Mouse (Mus musculus) MEL (cell line): Measurements from ENCODE around the gene Tmem269.

Experiments used
- BHLHE40 ChIP-seq: IDR thresholded peaks from 2 replicates; pipeline ENCODE4 v1.6.1; 2012; ENCODE audit warnings: low read depth, mild to moderate bottlenecking, inconsistent platforms, low read length, improper control_type of control experiment, borderline replicate concordance
- CHD2 ChIP-seq: IDR thresholded peaks from 2 replicates; pipeline ENCODE4 v1.6.1; 2011; ENCODE audit warnings: low read length, improper control_type of control experiment
- CTCF ChIP-seq, 3 experiments: IDR thresholded peaks in 2 of 3; conservative IDR thresholded peaks in 1 of 3; 2 replicates each; pipeline ENCODE4 v1.5.1; 2011 to 2012; ENCODE audit warnings: low read length in 3 of 3, low read depth in 2 of 3, mild to moderate bottlenecking in 2 of 3, improper control_type of control experiment in 1 of 3, inconsistent platforms in 1 of 3, mixed read lengths in 1 of 3, moderate library complexity in 1 of 3; ENCODE audit not compliant: control insufficient read depth in 1 of 3, insufficient read depth in 1 of 3, poor library complexity in 1 of 3, severe bottlenecking in 1 of 3
- ELF1 ChIP-seq: IDR thresholded peaks from 2 replicates; pipeline ENCODE4 v1.6.1; 2014; ENCODE audit warnings: low read depth, mild to moderate bottlenecking, inconsistent platforms, low read length, improper control_type of control experiment, moderate library complexity
- EP300 ChIP-seq, 2 experiments: IDR thresholded peaks; 2 replicates each; pipeline ENCODE4 v1.6.1; 2011; ENCODE audit warnings: improper control_type of control experiment in 2 of 2, low read length in 2 of 2, low read depth in 1 of 2, mild to moderate bottlenecking in 1 of 2
- GATA1 ChIP-seq: IDR thresholded peaks from 2 replicates; pipeline ENCODE4 v1.6.1; 2011; ENCODE audit warnings: low read depth, low read length, improper control_type of control experiment
- MYB ChIP-seq: IDR thresholded peaks from 2 replicates; pipeline ENCODE4 v1.6.1; 2011; ENCODE audit warnings: mild to moderate bottlenecking, low read depth, low read length, improper control_type of control experiment
- MYC ChIP-seq: IDR thresholded peaks from 2 replicates; pipeline ENCODE4 v1.6.1; 2011; ENCODE audit warnings: low read depth, mild to moderate bottlenecking, low read length, improper control_type of control experiment, moderate library complexity
- POLR2A ChIP-seq, 2 experiments: IDR thresholded peaks; 2 replicates each; pipeline ENCODE4 v1.6.1; 2011 to 2012; ENCODE audit warnings: low read length in 2 of 2, mild to moderate bottlenecking in 2 of 2, control low read depth in 1 of 2, improper control_type of control experiment in 1 of 2, low read depth in 1 of 2, moderate library complexity in 1 of 2; ENCODE audit not compliant: control insufficient read depth in 1 of 2, insufficient read depth in 1 of 2, poor library complexity in 1 of 2
- SMC3 ChIP-seq: IDR thresholded peaks from 2 replicates; pipeline ENCODE4 v1.6.1; 2011; ENCODE audit warnings: low read depth, low read length, improper control_type of control experiment
- TCF12 ChIP-seq: IDR thresholded peaks from 2 replicates; pipeline ENCODE4 v1.6.1; 2014; ENCODE audit warnings: low read depth, mild to moderate bottlenecking, inconsistent platforms, low read length, improper control_type of control experiment, moderate library complexity
- ZMIZ1 ChIP-seq: IDR thresholded peaks from 2 replicates; pipeline ENCODE4 v1.6.1; 2012; ENCODE audit warnings: low read depth, mild to moderate bottlenecking, inconsistent platforms, low read length, improper control_type of control experiment, moderate library complexity

DNA sequence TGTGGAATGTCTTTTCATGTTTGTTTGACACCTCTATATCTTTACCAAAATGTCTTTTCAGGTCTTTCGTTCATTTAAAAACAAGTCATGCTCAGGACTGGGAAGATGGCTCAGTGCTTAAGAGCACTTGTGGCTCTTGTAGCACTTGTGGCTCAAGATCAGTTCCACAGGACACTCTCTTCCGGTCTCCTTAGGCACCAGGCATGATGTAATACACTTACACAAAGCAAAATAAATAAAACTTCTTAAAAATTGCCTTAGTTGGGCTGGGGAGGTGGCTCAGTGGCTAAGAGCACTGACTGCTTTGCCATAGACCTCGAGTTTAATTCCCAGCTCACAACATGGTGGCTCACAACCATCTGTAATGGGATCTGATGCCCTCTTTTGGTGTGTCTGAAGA, 56.7 kb downstream of the Tmem269 start:
- TF ChIP-seq ELF1 = no peak
- TF ChIP-seq POLR2A (IDR thresholded peaks at IDR 0.05; ENCODE audit: control insufficient read depth in 1 of 2, insufficient read depth in 1 of 2, low read depth in 1 of 2, low read length in 2 of 2, poor library complexity in 1 of 2) = no peak
- TF ChIP-seq MYB = no peak
- TF ChIP-seq CTCF (IDR thresholded peaks at IDR 0.05 in 2 of 3, conservative IDR thresholded peaks at IDR 0.05 in 1 of 3; ENCODE audit: control insufficient read depth in 1 of 3, insufficient read depth in 1 of 3, low read depth in 2 of 3, low read length in 3 of 3, poor library complexity in 1 of 3, severe bottlenecking in 1 of 3) = no peak
- TF ChIP-seq ZMIZ1 = no peak
- no peak for TF ChIP-seq EP300 (IDR thresholded peaks at IDR 0.05; ENCODE audit: low read depth in 1 of 2, low read length in 2 of 2)
- no peak for TF ChIP-seq GATA1
- no peak for TF ChIP-seq TCF12
- TF ChIP-seq BHLHE40 = no peak
- no peak for TF ChIP-seq SMC3
- TF ChIP-seq CHD2 = no peak
- TF ChIP-seq MYC = no peak
